Mouse (Mus musculus): ENCODE results near the gene Asic2. TPM values are rescaled to one million over a fixed set of nuclear protein-coding genes. Genes with fewer than 3 reads are reported as not detected.

Asic2 gene
- polyA plus RNA-seq, 1 experiment: 0.75 TPM

GRCm38 (mm10) chr11:81750016-81750415 is 218.2 kb downstream of the Asic2 start:
- no peak overlapping the region for H3K27ac ChIP-seq (ENCODE audit: insufficient read depth, low read depth, low read length)
- no peak overlapping the region for H3K4me3 ChIP-seq (ENCODE audit: insufficient read depth, low read depth, low read length)
- TF ChIP-seq POLR2A (IDR thresholded peaks at IDR 0.05; ENCODE audit: low read depth, low read length): no peak
- no peak for TF ChIP-seq CTCF (conservative IDR thresholded peaks at IDR 0.05; ENCODE audit: insufficient read depth, insufficient read length, low read depth, low read length)
- 86% methylated on average over 1 of the region's 1 CpGs for WGBS
- no peaks in the 10 kb centered on the region for H3K4me1 ChIP-seq (ENCODE audit: control insufficient read depth, insufficient read depth, low read length)
- no peaks in the 10 kb centered on the region for H3K27me3 ChIP-seq (replicated peaks; ENCODE audit: control insufficient read depth, insufficient read depth, low read length)
- no peaks in the 10 kb centered on the region for H3K36me3 ChIP-seq (ENCODE audit: control insufficient read depth, insufficient read depth, low read length)
- DNase-seq: no peak

DNA sequence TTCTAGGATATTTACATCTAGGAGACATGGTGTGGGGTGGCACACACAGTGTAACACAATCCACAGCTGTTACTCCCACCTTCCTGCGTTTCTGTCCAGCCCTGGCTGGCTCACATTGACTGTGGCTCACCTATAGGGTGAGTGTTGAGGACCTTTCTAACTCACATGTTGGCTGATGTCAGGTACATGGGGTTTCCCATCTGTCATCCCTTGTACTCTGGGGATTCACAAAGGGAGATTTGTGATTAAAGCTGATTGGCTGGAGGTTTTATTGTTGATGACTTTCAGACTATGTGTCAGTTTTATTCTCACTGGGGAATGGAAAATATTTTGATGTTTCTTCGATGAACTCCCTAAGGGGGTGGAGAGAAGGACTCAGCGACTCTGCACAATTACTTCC is 229.3 kb downstream of the Asic2 start:
- no peak overlapping the region for H3K4me3 ChIP-seq (ENCODE audit: insufficient read depth, low read depth, low read length)
- no peak for DNase-seq
- no peaks in the 10 kb centered on the region for H3K27me3 ChIP-seq (replicated peaks; ENCODE audit: control insufficient read depth, insufficient read depth, low read length)
- no peaks in the 10 kb centered on the region for H3K4me1 ChIP-seq (ENCODE audit: control insufficient read depth, insufficient read depth, low read length)
- TF ChIP-seq CTCF (conservative IDR thresholded peaks at IDR 0.05; ENCODE audit: insufficient read depth, insufficient read length, low read depth, low read length) (no peak), POLR2A (IDR thresholded peaks at IDR 0.05; ENCODE audit: low read depth, low read length) (no peak)
- WGBS: 40% methylated on average over 3 of the region's 3 CpGs
- H3K36me3 ChIP-seq (ENCODE audit: control insufficient read depth, insufficient read depth, low read length): no peaks in the 10 kb centered on the region
- no peak overlapping the region for H3K27ac ChIP-seq (ENCODE audit: insufficient read depth, low read depth, low read length)

GRCm38 (mm10) chr11:81737777-81738176 is 230.5 kb downstream of the Asic2 start:
- no peaks in the 10 kb centered on the region for H3K4me1 ChIP-seq (ENCODE audit: control insufficient read depth, insufficient read depth, low read length)
- TF ChIP-seq POLR2A (IDR thresholded peaks at IDR 0.05; ENCODE audit: low read depth, low read length) (no peak), CTCF (conservative IDR thresholded peaks at IDR 0.05; ENCODE audit: insufficient read depth, insufficient read length, low read depth, low read length) (no peak)
- WGBS: 55% methylated on average over 3 of the region's 3 CpGs
- no peaks in the 10 kb centered on the region for H3K27me3 ChIP-seq (replicated peaks; ENCODE audit: control insufficient read depth, insufficient read depth, low read length)
- no peak overlapping the region for H3K4me3 ChIP-seq (ENCODE audit: insufficient read depth, low read depth, low read length)
- H3K36me3 ChIP-seq (ENCODE audit: control insufficient read depth, insufficient read depth, low read length): no peaks in the 10 kb centered on the region
- H3K27ac ChIP-seq (ENCODE audit: insufficient read depth, low read depth, low read length): no peak overlapping the region
- no peak for DNase-seq

DNA sequence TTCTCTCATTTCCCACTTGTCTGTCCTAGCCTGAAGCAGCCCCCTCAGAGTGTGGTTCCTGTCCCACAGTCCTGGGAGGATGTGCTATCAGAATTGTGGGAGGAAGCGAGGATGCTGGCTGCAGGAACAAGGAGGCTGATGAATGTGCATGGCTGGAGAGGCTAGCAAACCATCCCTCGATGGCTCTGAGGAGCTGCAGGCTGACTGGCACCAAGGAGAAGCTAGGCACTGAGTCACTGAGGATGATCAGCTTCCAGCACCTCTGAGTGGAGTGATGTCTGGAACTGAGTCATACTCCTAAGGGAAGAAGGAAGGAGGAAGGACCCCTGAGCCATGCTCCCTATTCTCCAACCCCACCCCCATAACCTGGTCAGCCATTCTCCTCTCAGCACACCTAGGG is 246.2 kb downstream of the Asic2 start:
- 64% methylated on average over 2 of the region's 2 CpGs for WGBS
- no peak overlapping the region for H3K27ac ChIP-seq (ENCODE audit: insufficient read depth, low read depth, low read length)
- DNase-seq: no peak
- H3K4me3 ChIP-seq (ENCODE audit: insufficient read depth, low read depth, low read length): no peak overlapping the region
- no peaks in the 10 kb centered on the region for H3K36me3 ChIP-seq (ENCODE audit: control insufficient read depth, insufficient read depth, low read length)
- H3K27me3 ChIP-seq (replicated peaks; ENCODE audit: control insufficient read depth, insufficient read depth, low read length): no peaks in the 10 kb centered on the region
- TF ChIP-seq CTCF (conservative IDR thresholded peaks at IDR 0.05; ENCODE audit: insufficient read depth, insufficient read length, low read depth, low read length): no peak
- no peaks in the 10 kb centered on the region for H3K4me1 ChIP-seq (ENCODE audit: control insufficient read depth, insufficient read depth, low read length)

- Histone ChIP-seq H3K27me3 (replicated peaks; ENCODE audit: control insufficient read depth, insufficient read depth, low read length) (no peaks in the 10 kb centered on the region), H3K36me3 (ENCODE audit: control insufficient read depth, insufficient read depth, low read length) (no peaks in the 10 kb centered on the region), H3K4me3 (ENCODE audit: insufficient read depth, low read depth, low read length) (no peak overlapping the region), H3K4me1 (ENCODE audit: control insufficient read depth, insufficient read depth, low read length) (no peaks in the 10 kb centered on the region), H3K27ac (ENCODE audit: insufficient read depth, low read depth, low read length) (no peak overlapping the region)
- no peak for TF ChIP-seq CTCF (conservative IDR thresholded peaks at IDR 0.05; ENCODE audit: insufficient read depth, insufficient read length, low read depth, low read length)
- TF ChIP-seq POLR2A (IDR thresholded peaks at IDR 0.05; ENCODE audit: low read depth, low read length): no peak
- WGBS: 53% methylated on average over 4 of the region's 4 CpGs
- DNase-seq: no peak
These were observed 253.5 kb downstream of the Asic2 start for GRCm38 (mm10) chr11:81714801-81715200.

DNA sequence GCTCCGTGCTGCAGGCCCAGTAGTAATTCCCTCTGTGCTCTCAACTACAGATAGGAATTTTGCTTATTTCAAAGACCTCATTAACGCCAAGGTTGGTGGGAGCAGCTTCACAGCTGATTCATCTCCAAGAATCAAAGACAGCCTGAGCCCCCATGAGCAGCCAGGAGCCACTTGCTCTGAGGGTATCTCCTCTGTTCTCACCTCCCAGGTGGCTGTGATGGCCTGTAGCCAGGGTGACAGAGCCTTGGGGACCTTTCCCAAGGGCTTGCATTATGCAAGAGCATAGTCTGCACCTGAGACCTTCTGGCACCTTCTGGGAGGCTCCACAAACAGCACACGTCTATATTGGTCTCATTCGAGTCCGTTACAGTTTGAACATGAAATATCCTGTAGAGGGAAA is 261.3 kb downstream of the Asic2 start:
- no peaks in the 10 kb centered on the region for H3K36me3 ChIP-seq (ENCODE audit: control insufficient read depth, insufficient read depth, low read length)
- WGBS: 76% methylated on average over 5 of the region's 5 CpGs
- H3K27me3 ChIP-seq (replicated peaks; ENCODE audit: control insufficient read depth, insufficient read depth, low read length): no peaks in the 10 kb centered on the region
- H3K4me3 ChIP-seq (ENCODE audit: insufficient read depth, low read depth, low read length): no peak overlapping the region
- no peak overlapping the region for H3K27ac ChIP-seq (ENCODE audit: insufficient read depth, low read depth, low read length)
- no peak for DNase-seq
- no peak for TF ChIP-seq POLR2A (IDR thresholded peaks at IDR 0.05; ENCODE audit: low read depth, low read length)
- TF ChIP-seq CTCF (conservative IDR thresholded peaks at IDR 0.05; ENCODE audit: insufficient read depth, insufficient read length, low read depth, low read length): no peak
- H3K4me1 ChIP-seq (ENCODE audit: control insufficient read depth, insufficient read depth, low read length): no peaks in the 10 kb centered on the region

GRCm38 (mm10) chr11:81698008-81698407 is 270.2 kb downstream of the Asic2 start:
- Histone ChIP-seq H3K27me3 (replicated peaks; ENCODE audit: control insufficient read depth, insufficient read depth, low read length) (no peaks in the 10 kb centered on the region), H3K4me3 (ENCODE audit: insufficient read depth, low read depth, low read length) (no peak overlapping the region), H3K27ac (ENCODE audit: insufficient read depth, low read depth, low read length) (no peak overlapping the region), H3K36me3 (ENCODE audit: control insufficient read depth, insufficient read depth, low read length) (no peaks in the 10 kb centered on the region), H3K4me1 (ENCODE audit: control insufficient read depth, insufficient read depth, low read length) (no peaks in the 10 kb centered on the region)
- 70% methylated on average over 1 of the region's 1 CpGs for WGBS
- TF ChIP-seq CTCF (conservative IDR thresholded peaks at IDR 0.05; ENCODE audit: insufficient read depth, insufficient read length, low read depth, low read length) (no peak; the same call in 1 of the 2 replicates), POLR2A (IDR thresholded peaks at IDR 0.05; ENCODE audit: low read depth, low read length) (no peak)
- DNase-seq: no peak

GRCm38 (mm10) chr11:81695501-81695900 is 272.8 kb downstream of the Asic2 start:
- Histone ChIP-seq H3K36me3 (ENCODE audit: control insufficient read depth, insufficient read depth, low read length) (no peaks in the 10 kb centered on the region), H3K27me3 (replicated peaks; ENCODE audit: control insufficient read depth, insufficient read depth, low read length) (no peaks in the 10 kb centered on the region), H3K4me3 (ENCODE audit: insufficient read depth, low read depth, low read length) (no peak overlapping the region), H3K27ac (ENCODE audit: insufficient read depth, low read depth, low read length) (no peak overlapping the region), H3K4me1 (ENCODE audit: control insufficient read depth, insufficient read depth, low read length) (no peaks in the 10 kb centered on the region)
- TF ChIP-seq POLR2A (IDR thresholded peaks at IDR 0.05; ENCODE audit: low read depth, low read length): no peak
- TF ChIP-seq CTCF (conservative IDR thresholded peaks at IDR 0.05; ENCODE audit: insufficient read depth, insufficient read length, low read depth, low read length): no peak
- no peak for DNase-seq
- WGBS: 58% methylated on average over 2 of the region's 2 CpGs
